Mouse (Mus musculus) CH12.LX (cell line): ENCODE results near the gene Sema3f. TPM values are rescaled to one million over a fixed set of nuclear protein-coding genes. Genes with fewer than 3 reads are reported as not detected.

Experiments used
- DNase-seq: peaks from one replicate; pipeline ENCODE4 v3.0.0-alpha.2; 2013; ENCODE audit errors: extremely low read depth
- H3K27ac ChIP-seq: 2 replicates; pipeline ENCODE4 v1.5.1; 2012; ENCODE audit warnings: low read depth, mild to moderate bottlenecking, control low read depth, moderate library complexity; ENCODE audit not compliant: insufficient read depth
- H3K27me3 ChIP-seq: replicated peaks from 2 replicates; pipeline ENCODE3; 2012; ENCODE audit warnings: inconsistent platforms
- H3K36me3 ChIP-seq, 2 experiments: replicated peaks in 1 of 2; 2 replicates each; pipeline versions ENCODE3 to v1.6.1; 2012; ENCODE audit warnings: inconsistent platforms in 1 of 2, low read length in 1 of 2, mild to moderate bottlenecking in 1 of 2, mixed read lengths in 1 of 2, moderate library complexity in 1 of 2; ENCODE audit not compliant: control insufficient read depth in 1 of 2, insufficient read depth in 1 of 2
- H3K4me1 ChIP-seq, 2 experiments: 2 replicates each; pipeline ENCODE4 v1.6.1; 2012; ENCODE audit warnings: inconsistent platforms in 1 of 2, moderate library complexity in 1 of 2; ENCODE audit not compliant: insufficient read depth in 2 of 2, control insufficient read depth in 1 of 2
- H3K4me2 ChIP-seq: 2 replicates; pipeline ENCODE4 v1.6.1; 2012; ENCODE audit warnings: low read depth, mild to moderate bottlenecking, control low read depth; ENCODE audit not compliant: poor library complexity, insufficient read depth, severe bottlenecking
- H3K4me3 ChIP-seq, 3 experiments: fragments of 150-350 bp in 1 of 3; sonication (generic) in 1 of 3; replicated peaks in 1 of 3; 2 replicates each; pipeline versions ENCODE3 to v1.5.1; 2011 to 2012; ENCODE audit warnings: low read depth in 2 of 3, low read length in 2 of 3, mild to moderate bottlenecking in 2 of 3, moderate library complexity in 2 of 3, control low read depth in 1 of 3, improper control_type of control experiment in 1 of 3, inconsistent platforms in 1 of 3, mixed read lengths in 1 of 3; ENCODE audit not compliant: poor library complexity in 1 of 3
- H3K79me2 ChIP-seq: replicated peaks from 2 replicates; pipeline ENCODE4 v1.6.1; 2012; ENCODE audit warnings: mild to moderate bottlenecking, moderate library complexity; ENCODE audit not compliant: control insufficient read depth, poor library complexity, insufficient read depth, severe bottlenecking; ENCODE audit errors: extremely low read depth
- H3K9ac ChIP-seq: 2 replicates; pipeline ENCODE4 v1.6.1; 2012; ENCODE audit warnings: low read depth, mild to moderate bottlenecking, control low read depth, moderate library complexity; ENCODE audit not compliant: insufficient read depth
- H3K9me3 ChIP-seq: replicated peaks from 2 replicates; pipeline ENCODE3; 2012; ENCODE audit warnings: low read length, inconsistent platforms, mixed read lengths
- BHLHE40 ChIP-seq: IDR thresholded peaks from 2 replicates; pipeline ENCODE4 v1.6.1; 2011; ENCODE audit warnings: mild to moderate bottlenecking, low read depth, low read length, improper control_type of control experiment
- CHD1 ChIP-seq: IDR thresholded peaks from 2 replicates; pipeline ENCODE4 v1.6.1; 2012; ENCODE audit warnings: low read depth, low read length, improper control_type of control experiment, inconsistent platforms
- CTCF ChIP-seq, 2 experiments: IDR thresholded peaks in 1 of 2; conservative IDR thresholded peaks in 1 of 2; 2 replicates each; pipeline ENCODE4 v1.5.1; 2011 to 2012; ENCODE audit warnings: low read depth in 2 of 2, low read length in 2 of 2, improper control_type of control experiment in 1 of 2, inconsistent platforms in 1 of 2, mild to moderate bottlenecking in 1 of 2, moderate library complexity in 1 of 2
- E2F4 ChIP-seq: IDR thresholded peaks from 2 replicates; pipeline ENCODE4 v1.6.1; 2011; ENCODE audit warnings: low read depth, low read length, improper control_type of control experiment; ENCODE audit not compliant: insufficient replicate concordance
- ELF1 ChIP-seq: IDR thresholded peaks from 2 replicates; pipeline ENCODE4 v1.6.1; 2014; ENCODE audit warnings: low read depth, mild to moderate bottlenecking, inconsistent platforms, low read length, improper control_type of control experiment
- EP300 ChIP-seq: IDR thresholded peaks from 2 replicates; pipeline ENCODE4 v1.6.1; 2011; ENCODE audit warnings: low read length, improper control_type of control experiment
- ETS1 ChIP-seq: conservative IDR thresholded peaks from 2 replicates; pipeline ENCODE4 v1.6.1; 2012; ENCODE audit warnings: low read depth, mild to moderate bottlenecking, inconsistent platforms, low read length, improper control_type of control experiment, moderate library complexity
- GABPA ChIP-seq: IDR thresholded peaks from 2 replicates; pipeline ENCODE4 v1.6.1; 2012; ENCODE audit warnings: low read depth, low read length, improper control_type of control experiment, inconsistent platforms; ENCODE audit not compliant: insufficient replicate concordance
- HCFC1 ChIP-seq: IDR thresholded peaks from 2 replicates; pipeline ENCODE4 v1.6.1; 2012; ENCODE audit warnings: low read depth, mild to moderate bottlenecking, inconsistent platforms, low read length, improper control_type of control experiment
- IRF4 ChIP-seq: IDR thresholded peaks from 2 replicates; pipeline ENCODE4 v1.6.1; 2014; ENCODE audit warnings: low read depth, mild to moderate bottlenecking, inconsistent platforms, low read length, improper control_type of control experiment
- JUN ChIP-seq: IDR thresholded peaks from 2 replicates; pipeline ENCODE4 v1.6.1; 2011; ENCODE audit warnings: low read depth, mild to moderate bottlenecking, low read length, improper control_type of control experiment, moderate library complexity; ENCODE audit not compliant: insufficient read depth
- MYC ChIP-seq: IDR thresholded peaks from 2 replicates; pipeline ENCODE4 v1.6.1; 2011; ENCODE audit warnings: low read depth, mild to moderate bottlenecking, improper control_type of control experiment, low read length
- NELFE ChIP-seq: IDR thresholded peaks from 2 replicates; pipeline ENCODE4 v1.6.1; 2011; ENCODE audit warnings: low read depth, low read length, improper control_type of control experiment
- RCOR1 ChIP-seq: conservative IDR thresholded peaks from 2 replicates; pipeline ENCODE4 v1.6.1; 2012; ENCODE audit warnings: low read depth, mild to moderate bottlenecking, inconsistent platforms, low read length, improper control_type of control experiment
- USF1 ChIP-seq: IDR thresholded peaks from 2 replicates; pipeline ENCODE4 v1.6.1; 2014; ENCODE audit warnings: low read depth, mild to moderate bottlenecking, inconsistent platforms, low read length, improper control_type of control experiment
- USF2 ChIP-seq: conservative IDR thresholded peaks from 2 replicates; pipeline ENCODE4 v1.6.1; 2011; ENCODE audit warnings: low read depth, low read length, improper control_type of control experiment
- ZC3H11A ChIP-seq: IDR thresholded peaks from 2 replicates; pipeline ENCODE4 v1.6.1; 2012; ENCODE audit warnings: low read depth, mild to moderate bottlenecking, inconsistent platforms, low read length, improper control_type of control experiment
- ZMIZ1 ChIP-seq: IDR thresholded peaks from 2 replicates; pipeline ENCODE4 v1.6.1; 2012; ENCODE audit warnings: low read depth, mild to moderate bottlenecking, inconsistent platforms, low read length, improper control_type of control experiment
- ZNF384 ChIP-seq: IDR thresholded peaks from 2 replicates; pipeline ENCODE4 v1.6.1; 2012; ENCODE audit warnings: low read depth, low read length, improper control_type of control experiment, inconsistent platforms
- dilution Hi-C: fragments of 300-500 bp; cut with MboI; formaldehyde crosslinking; loops from 2 replicates; pipeline ENCODE4 v1.14.3; 2020; ENCODE audit warnings: low sequenced_read_pairs; ENCODE audit not compliant: extremely low pct_unique_long_range_greater_than_20kb, extremely low pct_ligation_motif_present
- in situ Hi-C: fragments of 300-500 bp; cut with MboI; formaldehyde crosslinking; loops from 3 replicates; pipeline ENCODE4 v1.14.3; 2019; ENCODE audit warnings: low sequenced_read_pairs, low pct_ligation_motif_present, low pct_unique_long_range_greater_than_20kb, mixed read lengths
- polyA plus RNA-seq: library from polyadenylated mRNA; unstranded; fragments of >175 nt; gene quantifications from 2 replicates; pipeline ENCODE4 v1.2.1, GENCODE M21; 2012; ENCODE audit warnings: low read depth; ENCODE audit not compliant: insufficient read length
- total RNA-seq, 2 experiments: library from RNA; depleted of rRNA; stranded (reverse); fragments of 300-350 nt in 1 of 2; fragments of >200 nt in 1 of 2; gene quantifications; 2 replicates each; pipeline ENCODE4 v1.2.3; 2012 to 2014

Gene Sema3f
- total and polyA plus RNA-seq, 3 experiments, result 0.24 to 1.1 (median 0.36) TPM

DNA sequence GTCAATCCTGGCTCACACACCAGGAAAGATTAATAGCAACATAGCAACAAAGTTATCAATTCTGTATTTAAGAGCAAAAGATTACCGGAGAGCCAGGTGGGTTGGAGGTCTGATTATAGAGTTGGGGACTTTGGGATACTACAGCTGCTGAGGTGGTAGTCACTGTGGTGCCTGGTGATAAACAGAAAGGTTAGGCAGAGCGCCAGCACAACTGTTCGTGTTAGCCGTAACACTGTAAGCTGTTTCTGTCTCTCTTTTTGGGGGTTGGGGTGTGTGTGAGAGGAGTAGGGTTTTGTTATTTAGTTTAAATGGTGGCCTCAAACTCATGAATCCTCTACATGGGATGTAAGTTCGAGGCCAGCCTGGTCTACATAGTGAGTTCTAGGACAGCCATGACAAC lies 40.1 kb upstream of the Sema3f start:
- Histone ChIP-seq H3K4me3 (no peak overlapping the region), H3K4me2 (no peak overlapping the region), H3K27ac (no peak overlapping the region), H3K36me3 (peaks cover 78 to 93% of the 10 kb centered on the region in 2 experiments), H3K9ac (no peak overlapping the region), H3K9me3 (peaks cover 2% of the 10 kb centered on the region), H3K4me1 (no peaks in the 10 kb centered on the region), H3K79me2 (peaks cover 8% of the 10 kb centered on the region; the same call in 1 of the 2 replicates), H3K27me3 (no peaks in the 10 kb centered on the region)
- DNase-seq, result no peak
- dilution Hi-C loops (no loop called here), in situ Hi-C loops (no loop called here)
- TF ChIP-seq ELF1, result no peak
- TF ChIP-seq ZC3H11A, result no peak
- no peak for TF ChIP-seq IRF4
- no peak for TF ChIP-seq USF2
- no peak for TF ChIP-seq ZMIZ1
- TF ChIP-seq GABPA, result no peak
- no peak for TF ChIP-seq EP300
- TF ChIP-seq HCFC1, result no peak
- no peak for TF ChIP-seq JUN
- TF ChIP-seq MYC, result no peak
- TF ChIP-seq CHD1, result no peak
- no peak for TF ChIP-seq CTCF (conservative IDR thresholded peaks at IDR 0.05 in 1 of 2, IDR thresholded peaks at IDR 0.05 in 1 of 2; ENCODE audit: low read depth in 2 of 2, low read length in 2 of 2)

DNA sequence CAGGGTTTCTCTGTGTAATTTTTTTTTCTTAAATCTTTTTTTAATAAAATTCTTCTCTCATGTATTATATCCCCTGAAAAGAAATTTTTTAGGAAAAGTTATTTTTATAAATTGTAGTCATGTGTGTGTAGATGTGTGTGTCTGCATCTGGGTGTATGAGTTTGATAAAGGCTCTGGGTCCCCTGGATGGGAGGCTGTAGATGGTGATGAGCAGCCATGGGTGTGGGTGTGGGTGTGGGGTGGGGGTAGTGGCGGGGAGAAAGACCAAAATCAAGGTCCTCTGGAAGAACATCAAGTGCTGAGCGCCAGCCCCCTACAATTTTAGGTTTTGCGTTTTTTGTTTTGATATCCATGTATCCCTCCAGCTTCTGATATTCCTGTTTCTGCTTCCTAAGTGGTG lies 37.8 kb upstream of the Sema3f start:
- no peak overlapping the region for H3K9ac ChIP-seq
- H3K79me2 ChIP-seq, result peaks cover 8% of the 10 kb centered on the region
- H3K4me3 ChIP-seq, result no peak overlapping the region
- H3K27ac ChIP-seq, result no peak overlapping the region
- H3K27me3 ChIP-seq, result no peaks in the 10 kb centered on the region
- in situ Hi-C loops, result no loop called here
- no peak overlapping the region for H3K4me2 ChIP-seq
- DNase-seq, result no peak
- no peaks in the 10 kb centered on the region for H3K4me1 ChIP-seq
- peaks cover 88 to 96% of the 10 kb centered on the region in 2 experiments for H3K36me3 ChIP-seq
- TF ChIP-seq USF1 (no peak), NELFE (no peak), ZNF384 (no peak), MYC (no peak), ETS1 (no peak), BHLHE40 (no peak), JUN (no peak), RCOR1 (no peak), EP300 (no peak), USF2 (no peak), E2F4 (no peak)
- TF ChIP-seq, all 38 proteins: peak for 0
- peaks cover 2% of the 10 kb centered on the region for H3K9me3 ChIP-seq
- dilution Hi-C loops, result no loop called here
